In the genomic region with DNA sequence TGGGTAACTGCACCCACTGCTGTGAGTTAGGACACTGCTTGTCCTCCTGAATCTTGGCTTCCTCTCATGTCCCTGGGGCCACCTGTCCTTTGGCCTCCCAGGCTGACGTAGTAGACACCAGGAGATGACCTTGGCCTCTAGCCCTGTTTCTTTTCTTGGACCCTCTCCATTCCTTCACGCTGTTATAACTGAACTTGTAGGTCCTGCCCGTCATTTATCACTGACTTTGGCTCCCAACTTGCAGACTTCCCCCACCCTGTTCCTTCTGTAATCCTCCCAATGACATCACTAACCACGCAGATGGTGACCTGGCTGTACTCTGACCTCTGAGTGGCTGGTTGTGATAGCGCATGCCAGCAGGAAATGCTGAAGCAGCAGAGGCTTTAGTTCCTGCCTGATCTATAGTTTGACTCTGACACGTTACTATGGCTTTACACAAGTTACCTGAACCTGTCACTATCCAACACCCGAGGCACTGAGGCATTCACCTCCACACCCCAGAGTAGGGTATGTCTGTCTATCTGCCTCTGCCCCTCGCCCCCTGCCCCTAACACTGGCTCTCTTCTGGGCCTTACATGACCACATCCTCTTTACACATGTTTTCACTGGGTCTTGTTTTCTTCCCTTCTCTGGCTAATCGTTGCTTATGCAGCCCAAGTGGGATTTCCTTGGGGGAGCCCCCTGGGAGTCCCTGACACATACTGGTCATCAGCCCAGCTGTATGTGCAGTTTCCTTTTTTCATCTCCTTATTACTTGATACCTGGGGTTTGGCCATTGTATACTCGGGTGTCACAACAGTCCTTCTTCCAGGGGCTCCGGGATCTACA, we compare ENCODE assay signal across 13 mouse cellular contexts. TPM values are rescaled to one million over a fixed set of nuclear protein-coding genes. Genes with fewer than 3 reads are reported as not detected.
DNase-seq lines count a peak whose midpoint lies in the region; TF ChIP-seq lines count a peak whose summit lies in the region.
"Had no signal": no experiment of that assay in that cellular context is flagged by ENCODE, and none has a peak within 500 bp of the region (broad histone marks: within the 10 kb centered on the region; RNA-seq: fewer than 3 reads in every experiment).

No protein-coding gene starts in this region.

- H3K27ac ChIP-seq in bone marrow, adult 2 months (ENCODE audit: control insufficient read depth, insufficient read depth, low read depth, low read length, poor library complexity), result peak overlapping the region; percentile 77
- H3K27ac ChIP-seq: forebrain, embryonic 15.5 days; heart, embryonic 13.5 days had no signal

- TF ChIP-seq CTCF in bone marrow, adult 2 months (IDR thresholded peaks at IDR 0.05; ENCODE audit: control insufficient read depth, insufficient read depth, low read length), result no peak

- H3K4me1 ChIP-seq in bone marrow, adult 2 months (ENCODE audit: control insufficient read depth, insufficient read depth, low read length), result peaks cover 4% of the 10 kb centered on the region

- DNase-seq in adrenal gland, adult 2 months, result peak; percentile 73
- no peak for DNase-seq in adrenal gland, postnatal 4 days (ENCODE audit: low spot score in 2 of 2)
- peak; percentile 33 for DNase-seq in 3T3-L1 (ENCODE audit: low read depth, low spot score)
- peak; percentile 47 for DNase-seq in lung, postnatal 36 days
- DNase-seq in gastrocnemius, postnatal 36 days, result no peak
- DNase-seq in urinary bladder, postnatal 10 days (ENCODE audit: low spot score), result no peak
- no peak for DNase-seq in cerebellum, adult 9-11 months

- intact Hi-C loops in gastrocnemius, postnatal 36 days (cut with DNase I), result no loop called here

- no peak overlapping the region for H3K4me3 ChIP-seq in bone marrow, adult 2 months (replicated peaks; ENCODE audit: control insufficient read depth, low read depth, low read length)
- H3K4me3 ChIP-seq: forebrain, embryonic 15.5 days; heart, embryonic 13.5 days had no signal

- no peak for TF ChIP-seq POLR2A in bone marrow, adult 2 months (IDR thresholded peaks at IDR 0.05; ENCODE audit: borderline replicate concordance, control insufficient read depth, low read depth, low read length)

- WGBS in bone marrow, adult 2 months, result 19% methylated on average over 11 of the region's 11 CpGs

RNA-seq across cellular contexts. Expression of a gene that starts 2.4 kb away (rescaled TPM):
- total RNA-seq in adrenal gland, adult 2 months (2021), result 1 to 10 TPM; 5.5 to 9.2 TPM
- polyA plus RNA-seq in adrenal gland, adult 2 months (2012; rRNA removed), result 4.4 and 6.0 TPM in 2 replicates
- total RNA-seq in adrenal gland, postnatal 4 days (2021), result 10 to 100 TPM in 1 of 2 experiments, 1 to 10 TPM in 1; 2.0 to 17.3 TPM
- polyA plus RNA-seq in bone marrow, adult 2 months (2011; ENCODE audit: insufficient read depth, insufficient read length, low replicate concordance, missing spikeins), result not detected in 2 replicates
- total RNA-seq in gastrocnemius, postnatal 36 days (2021), result not detected
- polyA plus RNA-seq: forebrain, embryonic 15.5 days had no signal

RNA-seq across cellular contexts. Expression of a gene that starts 15.5 kb away (rescaled TPM):
- 10 to 100 TPM in 1 of 2 experiments, 1 to 10 TPM in 1; 6.2 to 13.5 TPM for total RNA-seq in adrenal gland, adult 2 months (2021)
- 8.2 and 10.0 TPM in 2 replicates for polyA plus RNA-seq in adrenal gland, adult 2 months (2012; rRNA removed)
- total RNA-seq in adrenal gland, postnatal 4 days (2021), result 10 to 100 TPM in 1 of 2 experiments, 1 to 10 TPM in 1; 8.1 to 12.1 TPM
- 1.3 TPM in 1 of 2 replicates, not detected in the other for polyA plus RNA-seq in bone marrow, adult 2 months (2011; ENCODE audit: insufficient read depth, insufficient read length, low replicate concordance, missing spikeins)
- total RNA-seq in gastrocnemius, postnatal 36 days (2021), result under 1 TPM in 1 of 2 experiments, not detected in 1; 0.18 TPM

RNA-seq across cellular contexts. Expression of a gene that starts 26.2 kb away (rescaled TPM):
- total RNA-seq in adrenal gland, adult 2 months (2021), result not detected
- not detected in 2 replicates for polyA plus RNA-seq in adrenal gland, adult 2 months (2012; rRNA removed)
- not detected for total RNA-seq in adrenal gland, postnatal 4 days (2021)
- polyA plus RNA-seq in bone marrow, adult 2 months (2011; ENCODE audit: insufficient read depth, insufficient read length, low replicate concordance, missing spikeins), result not detected in 2 replicates
- not detected for total RNA-seq in gastrocnemius, postnatal 36 days (2021)
- total RNA-seq: adrenal gland, adult 18-20 months; layer of hippocampus, adult 18-20 months had no signal
- polyA plus RNA-seq: forebrain, embryonic 15.5 days; heart, embryonic 13.5 days; liver, embryonic 16.5 days had no signal

RNA-seq across cellular contexts. Expression of a gene that starts 38.3 kb away (rescaled TPM):
- under 1 TPM in 1 of 2 experiments, not detected in 1; 0.69 TPM for total RNA-seq in adrenal gland, adult 2 months (2021)
- polyA plus RNA-seq in adrenal gland, adult 2 months (2012; rRNA removed), result not detected in 2 replicates
- 1 to 10 TPM in 1 of 2 experiments, under 1 TPM in 1; 0.76 to 2.0 TPM for total RNA-seq in adrenal gland, postnatal 4 days (2021)
- polyA plus RNA-seq in bone marrow, adult 2 months (2011; ENCODE audit: insufficient read depth, insufficient read length, low replicate concordance, missing spikeins), result not detected in 2 replicates
- not detected for total RNA-seq in gastrocnemius, postnatal 36 days (2021)
- total RNA-seq: layer of hippocampus, adult 18-20 months had no signal

Comparison
In these comparisons a context has a peak if more than half of its experiments do, and no peak if none do; other contexts are left out.
1. DNase-seq: peak in adrenal gland, adult 2 months (single experiment), 3T3-L1 (single experiment) and lung, postnatal 36 days (single experiment); none in adrenal gland, postnatal 4 days (0 of 2), gastrocnemius, postnatal 36 days (0 of 2), urinary bladder, postnatal 10 days (single experiment) and cerebellum, adult 9-11 months (single experiment).
2. RNA of a gene that starts 15.5 kb away (total RNA-seq): 6.2 to 13.5 TPM in adrenal gland, adult 2 months and 8.1 to 12.1 TPM in adrenal gland, postnatal 4 days; 0.18 TPM in gastrocnemius, postnatal 36 days; every median in the first group is over 4 times any median in the second.